Mouse (Mus musculus): Measurements from ENCODE around the gene Abcb4.
"Not testable (repeated sequence)": the region's sequence is repeated elsewhere in the genome, so short reads cannot be mapped to it uniquely, and the experiment has no call there.

Gene Abcb4

DNA sequence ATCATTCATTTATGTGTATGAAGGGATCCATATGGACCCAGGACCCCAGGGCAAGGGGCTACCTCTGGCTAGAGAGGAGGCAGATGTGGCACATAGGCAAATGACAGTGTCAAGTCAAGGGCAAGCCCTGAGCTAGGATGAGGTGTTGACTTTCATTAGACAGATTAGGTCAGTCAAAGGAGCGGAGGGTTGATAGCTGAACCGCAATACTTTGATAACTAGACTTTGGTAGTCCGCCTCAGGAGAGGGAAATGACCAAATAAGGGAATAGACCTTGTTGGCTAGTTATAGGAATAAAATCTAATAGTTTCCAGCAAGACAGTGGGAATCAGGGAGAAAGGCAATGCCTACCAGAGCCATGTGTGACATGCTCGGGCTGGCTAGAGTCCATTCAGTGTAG lies 105.6 kb downstream of the Abcb4 start:
- DNase-seq (ENCODE audit: low spot score) = no peak

DNA sequence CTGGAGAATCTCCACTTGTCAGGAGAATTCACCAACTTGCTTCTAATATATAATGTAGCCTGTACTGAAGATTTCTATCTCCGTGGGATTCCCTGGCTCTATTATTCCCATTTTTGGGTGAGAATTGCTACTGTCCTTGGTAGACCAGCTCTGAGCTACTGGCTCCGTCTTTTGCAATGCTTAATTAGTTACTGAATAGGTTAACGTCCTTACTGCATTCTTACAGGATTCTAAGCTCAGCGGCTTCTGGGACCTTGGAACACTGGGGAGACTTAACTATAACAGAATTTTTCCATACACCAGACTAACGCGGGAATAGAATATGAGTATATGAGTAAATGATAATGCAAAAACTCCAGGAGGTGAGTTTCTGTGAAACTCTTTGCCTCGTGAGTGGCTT lies 106.5 kb downstream of the Abcb4 start:
- DNase-seq (ENCODE audit: low spot score) = not testable (repeated sequence)

- DNase-seq (ENCODE audit: low spot score) = not testable (repeated sequence)
Observed at GRCm38 (mm10) chr5:9006585-9006984, 113.1 kb downstream of the Abcb4 start.

Data from c-Kit-positive CD71-positive TER-119-positive erythroid progenitor cells, embryonic 14.5 days (primary cell).